Mouse (Mus musculus) liver, postnatal 0 days (tissue): ENCODE results near the gene Srp68. TPM values are rescaled to one million over a fixed set of nuclear protein-coding genes. Genes with fewer than 3 reads are reported as not detected.

Source experiments
- ATAC-seq: fragments of 200-750 bp; cut with Nextera tagmentation; 2 replicates; pipeline ENCODE4 v1.8.0; 2017; ENCODE audit warnings: mild to moderate bottlenecking, moderate library complexity
- DNase-seq: peaks from one replicate; pipeline ENCODE4 v3.0.0-alpha.2; 2016
- H3K27ac ChIP-seq: fragments of 300-500 bp; sonication (generic); 2 replicates; pipeline ENCODE4 v1.5.1; 2014; ENCODE audit warnings: antibody characterized with exemption, moderate library complexity, mild to moderate bottlenecking, low read depth
- H3K27me3 ChIP-seq: fragments of 300-500 bp; sonication (generic); 2 replicates; pipeline ENCODE4 v1.6.1; 2014; ENCODE audit warnings: low read length, control low read depth, mixed read lengths; ENCODE audit not compliant: insufficient read depth
- H3K36me3 ChIP-seq: fragments of 300-500 bp; sonication (generic); replicated peaks from 2 replicates; pipeline ENCODE4 v1.6.1; 2014; ENCODE audit warnings: mild to moderate bottlenecking, control low read depth, low read length, moderate library complexity, mixed read lengths; ENCODE audit not compliant: insufficient read depth
- H3K4me1 ChIP-seq: fragments of 300-500 bp; sonication (generic); 2 replicates; pipeline ENCODE4 v1.6.1; 2014; ENCODE audit warnings: antibody characterized with exemption, mild to moderate bottlenecking, control low read depth; ENCODE audit not compliant: insufficient read depth
- H3K4me2 ChIP-seq: fragments of 300-500 bp; sonication (generic); 2 replicates; pipeline ENCODE4 v1.6.1; 2014; ENCODE audit warnings: low read depth, mild to moderate bottlenecking, low read length, moderate library complexity, mixed read lengths
- H3K4me3 ChIP-seq: fragments of 300-500 bp; sonication (generic); 2 replicates; pipeline ENCODE4 v1.5.1; 2014; ENCODE audit warnings: low read depth, low read length
- H3K9ac ChIP-seq: fragments of 300-500 bp; sonication (generic); replicated peaks from 2 replicates; pipeline ENCODE4 v1.6.1; 2014; ENCODE audit warnings: mild to moderate bottlenecking, moderate library complexity
- H3K9me3 ChIP-seq: fragments of 300-500 bp; sonication (generic); 2 replicates; pipeline ENCODE4 v1.6.1; 2016; ENCODE audit warnings: mild to moderate bottlenecking, control low read depth, low read length, mixed read lengths
- CTCF ChIP-seq: sonication (generic); IDR thresholded peaks from 2 replicates; pipeline ENCODE4 v1.5.1; 2016; ENCODE audit warnings: antibody characterized with exemption, low read depth
- EP300 ChIP-seq: IDR thresholded peaks from 2 replicates; pipeline ENCODE4 v1.6.1; 2016; ENCODE audit warnings: antibody characterized with exemption, low read depth, mild to moderate bottlenecking
- WGBS: fragments of 180-500 bp; shearing (Covaris S2); extraction: QIAGEN DNeasy Blood & Tissue Kit; methylation state at CpG from one replicate; pipeline ENCODE4 v1.1.7; 2014; ENCODE audit not compliant: insufficient replicate concordance; 5-methylcytosine and 5-hydroxymethylcytosine counted together
- polyA plus RNA-seq: library from polyadenylated mRNA; unstranded; fragments of >200 nt; fragmentation: Nextera tagmentation; extraction: Ambion mirVana; gene quantifications from 2 replicates; pipeline ENCODE4 v1.2.1, GENCODE M21; 2015

The Srp68 gene
- polyA plus RNA-seq, 1 experiment from 2014 or later, result 23.8 TPM

DNA sequence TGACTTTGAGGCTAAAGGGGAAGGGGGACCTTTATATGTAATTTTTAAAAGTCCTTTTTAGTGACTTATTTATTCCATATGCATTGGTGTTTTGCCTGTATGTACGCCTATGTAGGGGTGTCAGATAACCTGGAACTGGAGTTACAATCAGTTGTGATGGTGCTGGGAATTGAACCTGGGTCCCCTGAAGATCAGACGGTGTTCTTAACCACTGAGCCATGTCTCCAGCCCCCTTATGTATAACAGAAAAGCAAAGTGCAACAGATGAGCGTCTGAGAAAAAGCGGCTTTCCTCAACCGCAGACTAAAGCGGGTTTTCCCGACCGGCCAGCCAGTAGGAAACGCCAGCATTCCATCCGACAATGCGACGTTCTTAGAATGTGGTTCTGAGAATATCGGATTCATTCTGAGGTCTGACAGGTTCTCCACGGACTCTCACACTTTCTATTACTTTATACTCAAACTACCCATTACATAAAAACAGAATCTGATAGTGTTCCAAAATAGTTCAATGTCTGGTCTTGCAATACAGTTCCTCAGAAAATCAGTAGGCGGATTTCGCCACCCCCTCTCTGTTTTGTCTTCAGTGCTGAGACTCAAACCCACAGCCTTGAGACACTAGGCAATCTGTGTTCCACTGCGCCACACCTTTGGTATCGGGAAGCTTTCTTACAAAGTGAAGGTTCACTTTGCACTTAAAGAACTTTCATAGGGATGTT, 77.0 kb downstream of the Srp68 start:
- Histone ChIP-seq H3K27me3 (no peaks in the 10 kb centered on the region), H3K27ac (peak overlapping the region; percentile 97), H3K4me1 (peaks cover 32% of the 10 kb centered on the region), H3K9me3 (no peaks in the 10 kb centered on the region), H3K36me3 (peaks cover 3% of the 10 kb centered on the region; the same call in 1 of the 2 replicates), H3K4me3 (peak overlapping the region; percentile 84), H3K4me2 (peak overlapping the region; percentile 91), H3K9ac (peak overlapping the region; percentile 91)
- no peak for ATAC-seq
- TF ChIP-seq CTCF, result no peak
- no peak for TF ChIP-seq EP300
- WGBS, result 89% methylated on average over 18 of the region's 18 CpGs
- DNase-seq, result no peak

DNA sequence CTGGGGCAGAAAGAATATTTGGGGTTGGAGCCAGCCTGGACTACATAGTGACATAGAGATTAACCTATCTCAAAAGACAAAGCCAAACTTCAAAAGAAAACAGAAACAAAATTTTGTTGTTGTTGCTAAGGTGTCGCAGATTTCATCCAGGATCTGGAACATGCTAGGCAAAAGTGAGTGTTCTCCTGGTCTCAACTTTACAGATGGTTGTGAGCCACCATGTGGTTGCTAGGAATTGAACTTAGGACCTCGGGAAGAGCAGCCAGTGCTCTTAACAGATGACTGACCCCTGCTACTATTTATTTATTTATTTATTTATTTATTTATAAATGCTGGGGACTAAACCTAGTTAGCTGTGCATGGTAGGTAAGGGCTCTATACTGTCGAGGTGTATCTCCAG, 77.7 kb downstream of the Srp68 start:
- H3K4me2 ChIP-seq, result peak overlapping the region; percentile 91
- H3K4me1 ChIP-seq, result peaks cover 27% of the 10 kb centered on the region
- H3K27ac ChIP-seq, result peak overlapping the region; percentile 97
- DNase-seq (no peak), ATAC-seq (no peak)
- WGBS, result 68% methylated on average over 3 of the region's 3 CpGs
- H3K4me3 ChIP-seq, result peak overlapping the region; percentile 84
- H3K36me3 ChIP-seq, result peaks cover 5% of the 10 kb centered on the region
- no peaks in the 10 kb centered on the region for H3K27me3 ChIP-seq
- no peak for TF ChIP-seq EP300
- peak overlapping the region; percentile 91 for H3K9ac ChIP-seq
- no peaks in the 10 kb centered on the region for H3K9me3 ChIP-seq

DNA sequence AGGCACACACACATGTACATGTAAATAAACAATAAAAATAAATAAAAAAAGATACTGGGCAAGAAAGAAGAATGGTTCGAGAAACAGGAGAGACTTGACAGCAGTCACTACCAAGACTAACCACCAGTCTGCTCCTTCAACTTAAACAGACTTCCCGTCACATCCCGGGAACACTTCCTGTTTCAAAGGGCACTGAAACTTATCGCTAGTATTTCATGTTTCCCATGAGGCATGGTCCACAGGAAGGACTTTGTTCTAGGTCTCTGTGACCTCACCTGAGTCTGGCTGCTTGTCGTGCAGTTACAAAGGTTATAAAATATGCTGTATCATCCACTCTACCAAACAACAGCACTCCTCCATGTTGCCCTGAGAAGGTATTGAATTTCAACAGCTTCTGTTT, 78.8 kb downstream of the Srp68 start:
- H3K4me1 ChIP-seq, result peaks cover 22% of the 10 kb centered on the region
- TF ChIP-seq EP300 (peak; percentile 85), CTCF (peak; percentile 43; the same call in 1 of the 2 replicates)
- peak overlapping the region; percentile 37 for H3K4me3 ChIP-seq
- no peaks in the 10 kb centered on the region for H3K27me3 ChIP-seq
- peak overlapping the region; percentile 60 for H3K9ac ChIP-seq
- peak; percentile 41 for DNase-seq
- H3K9me3 ChIP-seq, result no peaks in the 10 kb centered on the region
- peak; percentile 37 for ATAC-seq
- H3K36me3 ChIP-seq, result peaks cover 15% of the 10 kb centered on the region
- WGBS, result 12% methylated on average over 5 of the region's 5 CpGs
- peak overlapping the region; percentile 97 for H3K27ac ChIP-seq
- H3K4me2 ChIP-seq, result peak overlapping the region; percentile 91

Other genes starting within 250 kb of the Srp68 start
- 647 and 656 TPM in 2 replicates for gene H3f3b, start 246.3 kb downstream of the Srp68 start, polyA plus RNA-seq
- 3.9 and 5.1 TPM in 2 replicates for gene Unk, start 243.9 kb downstream of the Srp68 start, polyA plus RNA-seq
- 6.1 and 6.9 TPM in 2 replicates for gene Unc13d, start 196.3 kb downstream of the Srp68 start, polyA plus RNA-seq
- gene Wbp2, start 187.2 kb downstream of the Srp68 start, polyA plus RNA-seq, result 63.3 and 65.0 TPM in 2 replicates
- 5.7 and 7.4 TPM in 2 replicates for gene Trim47, start 147.0 kb downstream of the Srp68 start, polyA plus RNA-seq
- gene Trim65, start 143.1 kb downstream of the Srp68 start, polyA plus RNA-seq, result 1.1 and 1.2 TPM in 2 replicates
- gene Mrpl38, start 135.3 kb downstream of the Srp68 start, polyA plus RNA-seq, result 43.9 and 44.0 TPM in 2 replicates
- gene Fbf1, start 106.1 kb downstream of the Srp68 start, polyA plus RNA-seq, result 2.2 and 2.3 TPM in 2 replicates
- gene Ten1, start 75.4 kb downstream of the Srp68 start, polyA plus RNA-seq, result 20.7 and 22.8 TPM in 2 replicates
- gene Acox1, start 75.2 kb downstream of the Srp68 start, polyA plus RNA-seq, result 258 and 304 TPM in 2 replicates
- gene Evpl, start 36.1 kb downstream of the Srp68 start, polyA plus RNA-seq, result 0.06 and 0.07 TPM in 2 replicates
- not detected in 2 replicates for gene Galr2, start 6.7 kb upstream of the Srp68 start, polyA plus RNA-seq
- 18.1 and 18.4 TPM in 2 replicates for gene Exoc7, start 33.0 kb upstream of the Srp68 start, polyA plus RNA-seq
- gene Foxj1, start 61.2 kb upstream of the Srp68 start, polyA plus RNA-seq, result 0.07 and 0.14 TPM in 2 replicates
- gene Rnf157, start 138.8 kb upstream of the Srp68 start, polyA plus RNA-seq, result 1.5 and 2.2 TPM in 2 replicates
- 29.2 and 29.8 TPM in 2 replicates for gene Ubald2, start 159.9 kb upstream of the Srp68 start, polyA plus RNA-seq
- 0.06 TPM in 1 of 2 replicates, not detected in the other for gene Qrich2, start 192.0 kb upstream of the Srp68 start, polyA plus RNA-seq
- gene Prpsap1, start 220.0 kb upstream of the Srp68 start, polyA plus RNA-seq, result 64.4 and 67.4 TPM in 2 replicates